Mouse (Mus musculus) mature B cell (primary cell): Measurements from ENCODE around the gene Arhgap15.

Experiments used
- in situ Hi-C: fragments of 300-500 bp; cut with MboI; formaldehyde crosslinking; loops from 2 replicates; pipeline ENCODE4 v1.14.3; 2019

Arhgap15 gene

GRCm38 (mm10) chr2:44029035-44029715, 280.6 kb downstream of the Arhgap15 start:
- in situ Hi-C loops = no loop called here

GRCm38 (mm10) chr2:44029865-44030264, 281.2 kb downstream of the Arhgap15 start:
- in situ Hi-C loops = no loop called here

GRCm38 (mm10) chr2:44039522-44040203, 291.0 kb downstream of the Arhgap15 start:
- in situ Hi-C loops = no loop called here

- in situ Hi-C loops = no loop called here
Observed at GRCm38 (mm10) chr2:44044088-44044487, 295.5 kb downstream of the Arhgap15 start.

- in situ Hi-C loops = no loop called here
Observed at GRCm38 (mm10) chr2:44044634-44045033, 296.0 kb downstream of the Arhgap15 start.

- in situ Hi-C loops = no loop called here
Observed at GRCm38 (mm10) chr2:44045231-44045630, 296.6 kb downstream of the Arhgap15 start.

GRCm38 (mm10) chr2:44060306-44060705, 311.7 kb downstream of the Arhgap15 start:
- in situ Hi-C loops = no loop called here

- in situ Hi-C loops = no loop called here
Observed at GRCm38 (mm10) chr2:44060716-44061115, 312.1 kb downstream of the Arhgap15 start.

- in situ Hi-C loops = no loop called here
Observed at GRCm38 (mm10) chr2:44065067-44065466, 316.4 kb downstream of the Arhgap15 start.

- in situ Hi-C loops = no loop called here
Observed at GRCm38 (mm10) chr2:44068151-44068840, 319.7 kb downstream of the Arhgap15 start.

GRCm38 (mm10) chr2:44068906-44069305, 320.3 kb downstream of the Arhgap15 start:
- in situ Hi-C loops = no loop called here

- in situ Hi-C loops = no loop called here
Observed at GRCm38 (mm10) chr2:44076570-44076969, 327.9 kb downstream of the Arhgap15 start.

GRCm38 (mm10) chr2:44080530-44080929, 331.9 kb downstream of the Arhgap15 start:
- in situ Hi-C loops = no loop called here

- in situ Hi-C loops = no loop called here
Observed at GRCm38 (mm10) chr2:44081241-44081640, 332.6 kb downstream of the Arhgap15 start.

GRCm38 (mm10) chr2:44084471-44084870, 335.8 kb downstream of the Arhgap15 start:
- in situ Hi-C loops = no loop called here

GRCm38 (mm10) chr2:44086403-44087056, 337.9 kb downstream of the Arhgap15 start:
- in situ Hi-C loops = no loop called here

- in situ Hi-C loops = no loop called here
Observed at GRCm38 (mm10) chr2:44098552-44098951, 349.9 kb downstream of the Arhgap15 start.

GRCm38 (mm10) chr2:44102351-44102750, 353.7 kb downstream of the Arhgap15 start:
- in situ Hi-C loops = no loop called here

GRCm38 (mm10) chr2:44103321-44103720, 354.7 kb downstream of the Arhgap15 start:
- in situ Hi-C loops = no loop called here

- in situ Hi-C loops = no loop called here
Observed at GRCm38 (mm10) chr2:44103742-44104141, 355.1 kb downstream of the Arhgap15 start.

GRCm38 (mm10) chr2:44104282-44105197, 355.9 kb downstream of the Arhgap15 start:
- in situ Hi-C loops = no loop called here
